ENCODE assay signal across 15 mouse cellular contexts in the genomic region with DNA sequence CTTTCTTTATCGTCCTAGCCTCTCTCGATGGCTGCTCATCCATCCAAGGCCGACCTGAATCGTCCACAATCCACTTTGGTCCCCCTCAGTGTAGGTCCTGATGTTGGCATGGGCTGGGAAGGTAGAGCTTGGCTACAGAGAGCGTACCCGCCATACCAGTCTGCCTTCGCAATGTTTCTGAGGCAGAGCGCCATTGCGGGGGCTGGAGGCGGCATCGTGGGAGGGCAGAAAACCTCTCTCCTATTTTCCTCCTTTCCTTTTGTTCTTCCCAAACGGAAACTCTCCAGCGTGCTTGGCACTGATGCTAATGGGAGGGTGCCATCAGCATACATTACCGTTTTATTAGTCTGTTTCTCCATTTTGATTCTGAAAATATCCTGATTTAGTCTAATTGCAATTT. TPM values are rescaled to one million over a fixed set of nuclear protein-coding genes. Genes with fewer than 3 reads are reported as not detected.
DNase-seq lines count a peak whose midpoint lies in the region; ATAC-seq lines count a peak whose summit lies in the region.
"Had no signal": no experiment of that assay in that cellular context is flagged by ENCODE, and none has a peak within 500 bp of the region (broad histone marks: within the 10 kb centered on the region; RNA-seq: fewer than 3 reads in every experiment).

No protein-coding gene starts in this region.

- no peak overlapping the region for H3K9ac ChIP-seq in midbrain, embryonic 13.5 days (replicated peaks)
- H3K9ac ChIP-seq: liver, embryonic 13.5 days had no signal

- no peak overlapping the region for H3K4me2 ChIP-seq in midbrain, embryonic 13.5 days (replicated peaks)
- H3K4me2 ChIP-seq: heart, embryonic 11.5 days; liver, embryonic 13.5 days had no signal

- WGBS in midbrain, embryonic 13.5 days = 67% methylated on average over 14 of the region's 14 CpGs
- 81% methylated on average over 14 of the region's 14 CpGs for WGBS in midbrain, embryonic 10.5 days

- DNase-seq in cerebellum, adult 11-12 months = peak; percentile 20
- DNase-seq in midbrain, embryonic 10.5 days (ENCODE audit: low spot score) = no peak
- DNase-seq in layer of hippocampus, adult 8-10 months (ENCODE audit: low spot score in 2 of 2) = peak; percentile 15 to 37
- DNase-seq in right cerebral cortex, postnatal 25 days = peak; percentile 30
- DNase-seq in urinary bladder, postnatal 10 days (ENCODE audit: low spot score) = no peak
- no peak for DNase-seq in lung, adult 18-20 months
- DNase-seq: kidney, postnatal 36 days; liver, embryonic 13.5 days; lung, postnatal 4 days had no signal

- 0 out of 2 replicates have a peak, but pooled peaks cover 5% of the 10 kb centered on the region for H3K27me3 ChIP-seq in midbrain, embryonic 13.5 days
- H3K27me3 ChIP-seq in midbrain, embryonic 10.5 days (ENCODE audit: low read depth, poor library complexity, severe bottlenecking) = peaks cover 9% of the 10 kb centered on the region
- H3K27me3 ChIP-seq: liver, embryonic 13.5 days had no signal

- ATAC-seq in cerebellum, adult (ENCODE audit: insufficient number of reproducible peaks, low FRiP score, low TSS enrichment) = no peak
- ATAC-seq in midbrain, embryonic 13.5 days = 0 out of 2 replicates have a peak, but pooled peaks have one; percentile 20

- H3K9me3 ChIP-seq in midbrain, embryonic 13.5 days = no peaks in the 10 kb centered on the region
- H3K9me3 ChIP-seq in midbrain, embryonic 10.5 days (replicated peaks) = no peaks in the 10 kb centered on the region
- H3K9me3 ChIP-seq: liver, embryonic 13.5 days had no signal

- H3K27ac ChIP-seq in midbrain, embryonic 13.5 days = no peak overlapping the region
- no peak overlapping the region for H3K27ac ChIP-seq in midbrain, embryonic 10.5 days (replicated peaks)
- H3K27ac ChIP-seq: liver, embryonic 13.5 days; stomach, postnatal 0 days had no signal

- H3K4me3 ChIP-seq in midbrain, embryonic 13.5 days (replicated peaks) = no peak overlapping the region
- no peak overlapping the region for H3K4me3 ChIP-seq in midbrain, embryonic 10.5 days
- H3K4me3 ChIP-seq: liver, embryonic 13.5 days; myocyte had no signal

- H3K36me3 ChIP-seq in midbrain, embryonic 13.5 days = no peaks in the 10 kb centered on the region
- no peaks in the 10 kb centered on the region for H3K36me3 ChIP-seq in midbrain, embryonic 10.5 days
- H3K36me3 ChIP-seq: liver, embryonic 13.5 days had no signal

- H3K4me1 ChIP-seq in midbrain, embryonic 13.5 days (replicated peaks) = no peaks in the 10 kb centered on the region
- no peaks in the 10 kb centered on the region for H3K4me1 ChIP-seq in midbrain, embryonic 10.5 days
- H3K4me1 ChIP-seq: liver, embryonic 13.5 days had no signal

RNA-seq across cellular contexts. Expression of a gene that starts 7.8 kb away (rescaled TPM):
- polyA plus RNA-seq in midbrain, embryonic 13.5 days (2015; fragmentation: Nextera tagmentation; extraction: Ambion mirVana) = 0.34 and 0.37 TPM in 2 replicates
- polyA plus RNA-seq in midbrain, embryonic 10.5 days (2016; fragmentation: Nextera tagmentation; extraction: Ambion mirVana) = 0.09 TPM in 1 of 2 replicates, not detected in the other
- total RNA-seq in layer of hippocampus, adult 8-10 months (2022) = 1 to 10 TPM; 2.5 to 2.8 (median 2.6) TPM
- polyA plus RNA-seq: intestine, embryonic 14.5 days; liver, embryonic 13.5 days; stomach, postnatal 0 days had no signal

Comparison
In these comparisons a context has a peak if more than half of its experiments do, and no peak if none do; other contexts are left out.
1. DNase-seq: peak in cerebellum, adult 11-12 months (single experiment), layer of hippocampus, adult 8-10 months (2 of 2) and right cerebral cortex, postnatal 25 days (single experiment); none in midbrain, embryonic 10.5 days (single experiment), urinary bladder, postnatal 10 days (single experiment) and lung, adult 18-20 months (0 of 2).